Mouse (Mus musculus): ENCODE results near the gene B3gnt2.

B3gnt2 gene

DNA sequence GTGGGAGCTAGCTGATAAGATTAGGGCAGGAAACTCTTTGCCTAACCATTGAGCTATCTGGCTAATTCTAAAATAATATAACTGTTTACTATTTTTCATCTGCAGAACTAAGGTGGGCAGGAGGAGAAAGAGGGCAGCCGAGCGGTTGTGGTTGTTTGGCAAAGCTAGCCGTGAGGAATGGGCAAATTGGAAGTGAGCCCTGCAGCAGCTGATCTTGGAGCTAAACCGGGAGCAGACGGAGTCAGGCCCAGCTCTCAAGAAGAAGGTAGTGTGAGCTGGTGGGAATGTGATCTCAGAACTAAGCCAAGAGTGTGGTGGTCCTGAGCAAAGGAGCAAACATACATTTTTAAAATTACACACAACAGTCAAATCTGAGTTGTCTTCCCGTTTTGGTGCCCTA is 126.8 kb downstream of the B3gnt2 start:
- no peak for DNase-seq (ENCODE audit: low spot score in 2 of 2)

DNA sequence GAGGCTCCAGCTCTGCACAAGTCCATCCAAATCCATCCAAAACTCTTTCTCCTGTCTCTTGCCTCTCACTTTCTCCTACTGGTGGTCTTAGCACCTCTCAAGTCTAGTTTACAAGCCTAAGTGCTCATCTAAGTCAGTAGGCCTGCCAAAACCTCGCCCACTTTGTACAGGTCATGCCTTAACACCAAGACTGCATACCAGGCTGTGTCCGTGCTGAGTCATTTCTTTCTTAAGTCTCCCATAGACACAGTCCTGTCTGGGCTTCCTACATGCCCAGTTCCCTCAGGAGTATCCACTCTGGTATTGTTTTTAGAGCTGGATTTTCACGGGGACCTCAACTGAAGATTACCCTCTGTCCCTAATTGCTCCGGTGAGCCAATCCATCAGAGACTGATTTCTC is 127.9 kb downstream of the B3gnt2 start:
- no peak for DNase-seq (ENCODE audit: low spot score in 2 of 2)

DNA sequence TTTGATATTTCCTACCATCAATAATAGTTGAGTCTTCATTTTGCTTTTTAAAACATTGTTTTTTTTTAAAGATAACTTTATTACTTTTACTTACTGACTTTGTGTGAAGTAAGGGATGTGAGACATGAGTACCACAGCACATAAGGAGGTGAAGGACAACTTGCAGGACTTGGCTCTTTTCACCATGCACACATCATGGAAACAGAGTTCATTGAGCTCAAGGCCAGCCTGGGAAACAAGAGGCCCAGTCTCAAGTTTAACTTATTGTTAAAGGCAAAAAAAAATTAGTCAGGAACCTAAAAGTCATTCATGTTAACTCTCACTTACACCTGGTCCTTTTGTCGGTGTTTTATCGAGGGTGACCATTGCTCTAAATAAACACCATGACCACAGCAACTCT is 137.7 kb downstream of the B3gnt2 start:
- no peak for DNase-seq (ENCODE audit: low spot score in 2 of 2)

GRCm38 (mm10) chr11:22720096-22720495 is 140.7 kb downstream of the B3gnt2 start:
- DNase-seq (ENCODE audit: low spot score in 2 of 2): no peak

DNA sequence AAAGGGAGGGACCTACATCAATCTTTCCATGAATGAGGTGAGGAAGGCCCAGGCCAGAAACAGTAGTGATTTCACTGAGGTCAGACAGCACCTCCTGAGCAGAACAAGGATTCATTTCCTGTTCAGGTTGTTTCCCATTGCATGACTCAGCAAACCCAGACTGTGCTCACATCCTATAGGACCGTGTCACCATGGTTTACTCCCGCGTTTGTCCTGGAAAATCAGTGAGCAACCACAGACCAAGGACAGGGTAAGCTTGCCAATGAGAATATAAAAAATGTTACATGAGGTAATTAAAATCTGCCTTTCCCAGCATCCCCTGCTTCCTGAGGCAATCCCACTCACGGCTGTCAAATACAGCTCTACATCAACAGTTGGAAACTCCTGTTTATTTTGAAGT is 141.2 kb downstream of the B3gnt2 start:
- no peak for DNase-seq (ENCODE audit: low spot score in 2 of 2)

DNA sequence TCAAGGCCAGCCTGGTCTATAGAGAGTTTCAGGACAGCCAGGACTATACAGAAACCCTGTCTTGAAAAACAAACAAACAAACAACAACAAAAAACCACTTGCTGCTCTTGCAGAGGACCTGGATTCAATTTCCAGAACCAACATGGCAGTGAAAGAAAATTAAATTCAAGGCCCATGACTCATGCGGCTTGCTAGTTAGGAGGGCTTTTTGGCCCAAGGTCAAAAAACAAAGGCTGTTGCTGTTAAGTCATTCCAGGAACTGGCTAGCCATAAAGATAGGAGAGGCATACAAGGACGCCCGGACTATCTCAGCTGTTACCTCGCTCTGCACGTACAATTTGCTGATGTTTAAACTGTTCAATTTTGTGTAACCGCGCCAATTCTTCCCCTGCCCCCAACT is 142.7 kb downstream of the B3gnt2 start:
- DNase-seq (ENCODE audit: low spot score in 2 of 2): no peak

- no peak for DNase-seq (ENCODE audit: low spot score in 2 of 2)
Measured at GRCm38 (mm10) chr11:22711327-22711726, 149.4 kb downstream of the B3gnt2 start.

DNA sequence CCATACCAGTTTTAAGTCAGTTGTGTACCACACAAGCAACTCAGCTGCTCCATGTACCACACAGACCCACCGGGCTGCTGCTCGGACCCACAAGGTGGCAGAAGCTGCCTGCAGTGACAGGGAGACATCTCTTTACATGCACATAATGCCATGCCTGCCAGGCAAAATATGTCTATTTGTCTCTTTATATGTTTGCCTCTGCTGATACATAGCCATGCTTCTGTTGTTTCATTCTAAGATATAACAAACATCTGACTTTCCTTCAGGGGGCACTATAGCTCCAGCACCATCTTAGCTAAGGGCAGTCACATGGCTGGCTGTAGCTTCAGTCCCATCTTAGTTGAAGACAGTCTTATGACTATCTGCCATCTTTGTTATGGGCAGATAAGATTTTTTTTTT is 150.2 kb downstream of the B3gnt2 start:
- peak in 1 of 2 experiments; percentile 24 for DNase-seq (ENCODE audit: low spot score in 2 of 2)
